Mouse (Mus musculus): ENCODE measurements around the gene Brpf3. TPM values are rescaled to one million over a fixed set of nuclear protein-coding genes. Genes with fewer than 3 reads are reported as not detected.

Gene Brpf3
- polyA plus RNA-seq, 1 experiment from 2014 or later: 10.2 TPM

GRCm38 (mm10) chr17:28882810-28883209, 81.9 kb downstream of the Brpf3 start:
- Histone ChIP-seq H3K4me3 (no peak overlapping the region), H3K4me1 (peaks cover 4% of the 10 kb centered on the region; the same call in 1 of the 2 replicates), H3K36me3 (ENCODE audit: poor library complexity, severe bottlenecking) (no peaks in the 10 kb centered on the region), H3K4me2 (peak overlapping the region; percentile 34), H3K9ac (no peak overlapping the region), H3K27ac (no peak overlapping the region), H3K27me3 (peaks cover 10% of the 10 kb centered on the region), H3K9me3 (replicated peaks) (peaks cover under 1% of the 10 kb centered on the region; the same call in 1 of the 2 replicates)
- 61% methylated on average over 8 of the region's 8 CpGs for WGBS
- no peak for ATAC-seq

DNA sequence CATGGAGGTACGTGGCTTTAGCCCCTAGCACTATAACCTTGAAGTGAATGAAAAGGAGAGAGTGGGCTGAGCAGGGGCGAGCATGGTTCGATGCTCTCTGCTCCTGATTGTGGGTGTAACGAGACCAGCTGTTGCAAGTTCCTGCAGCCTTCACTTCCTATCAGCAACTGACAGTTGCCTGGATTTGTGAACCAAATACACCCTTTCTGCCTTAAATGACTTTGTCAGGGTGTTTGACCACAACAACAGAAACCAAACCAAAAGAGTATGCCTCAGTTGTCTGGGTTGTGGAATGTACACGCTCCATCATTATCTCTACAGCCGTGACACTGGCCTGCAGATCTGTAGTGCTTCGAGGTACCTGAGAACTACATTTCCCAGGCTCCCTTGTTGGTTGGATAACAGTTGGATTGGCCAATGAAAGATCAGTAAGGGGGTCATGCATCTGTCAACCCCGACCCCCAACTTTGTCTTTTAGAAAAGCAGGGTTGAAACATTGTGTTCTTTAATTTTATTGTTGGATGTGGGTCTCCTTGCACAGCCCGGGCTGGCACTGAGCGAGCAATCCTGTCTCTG, 83.1 kb downstream of the Brpf3 start:
- H3K9ac ChIP-seq: no peak overlapping the region
- H3K4me3 ChIP-seq: no peak overlapping the region
- H3K4me1 ChIP-seq: peaks cover 4% of the 10 kb centered on the region; the same call in 1 of the 2 replicates
- no peak for ATAC-seq
- H3K4me2 ChIP-seq: no peak overlapping the region
- peaks cover 10% of the 10 kb centered on the region for H3K27me3 ChIP-seq
- no peak overlapping the region for H3K27ac ChIP-seq
- WGBS: 77% methylated on average over 10 of the region's 10 CpGs
- no peaks in the 10 kb centered on the region for H3K36me3 ChIP-seq (ENCODE audit: poor library complexity, severe bottlenecking)
- H3K9me3 ChIP-seq (replicated peaks): peaks cover 10% of the 10 kb centered on the region

DNA sequence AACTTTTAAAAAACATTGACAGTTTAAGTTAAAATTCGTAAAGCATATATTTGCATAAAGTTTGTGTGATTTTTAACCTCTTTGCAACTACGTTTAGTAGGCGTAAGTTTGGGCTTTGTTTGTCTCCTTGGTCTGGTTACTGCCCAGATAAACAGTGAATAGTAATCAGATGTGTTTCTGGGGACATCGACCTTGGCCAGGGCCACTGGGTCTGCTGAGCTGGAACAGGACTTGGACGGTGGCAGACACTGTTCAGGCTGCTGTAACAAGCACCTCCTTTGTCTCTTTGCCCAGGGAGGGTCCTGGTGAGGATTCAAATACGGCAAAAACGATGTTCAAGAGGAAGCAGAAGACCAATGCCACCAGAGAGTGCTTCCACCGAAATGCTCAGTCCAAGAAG, 84.3 kb downstream of the Brpf3 start:
- ATAC-seq: no peak
- H3K9me3 ChIP-seq (replicated peaks): peaks cover 10% of the 10 kb centered on the region

DNA sequence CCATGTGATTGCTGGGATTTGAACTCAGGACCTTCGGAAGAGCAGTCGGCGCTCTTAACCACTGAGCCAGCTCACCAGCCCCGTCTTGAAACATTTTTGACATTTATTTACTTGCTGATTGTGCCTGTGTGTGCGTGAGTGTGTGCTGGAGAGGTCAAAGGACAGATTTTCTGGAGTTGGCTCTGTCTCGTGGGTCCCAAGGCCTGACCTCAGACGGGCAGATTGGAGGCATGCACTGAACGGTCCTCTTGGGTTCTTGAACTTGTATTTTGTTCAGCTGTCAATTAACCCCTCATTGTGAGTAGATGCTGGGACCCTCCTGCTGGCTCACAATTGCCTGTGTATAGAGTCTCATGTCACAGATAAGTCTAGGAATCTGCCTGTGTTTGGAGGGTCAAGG, 85.4 kb downstream of the Brpf3 start:
- Histone ChIP-seq H3K4me2 (no peak overlapping the region), H3K9me3 (replicated peaks) (peaks cover 10% of the 10 kb centered on the region), H3K4me3 (no peak overlapping the region), H3K27ac (no peak overlapping the region), H3K36me3 (ENCODE audit: poor library complexity, severe bottlenecking) (no peaks in the 10 kb centered on the region), H3K27me3 (0 out of 2 replicates have a peak, but pooled peaks cover 4% of the 10 kb centered on the region), H3K4me1 (no peaks in the 10 kb centered on the region), H3K9ac (no peak overlapping the region)
- no peak for ATAC-seq
- 80% methylated on average over 8 of the region's 8 CpGs for WGBS

More for the DNA sequence above, 84.3 kb downstream of the Brpf3 start:
- Histone ChIP-seq H3K27me3 (peaks cover 10% of the 10 kb centered on the region; the same call in 1 of the 2 replicates), H3K36me3 (ENCODE audit: poor library complexity, severe bottlenecking) (no peaks in the 10 kb centered on the region), H3K4me1 (peaks cover under 1% of the 10 kb centered on the region; the same call in 1 of the 2 replicates), H3K4me2 (no peak overlapping the region), H3K4me3 (no peak overlapping the region), H3K9ac (no peak overlapping the region), H3K27ac (no peak overlapping the region)
- WGBS: 87% methylated on average over 8 of the region's 8 CpGs

Other genes starting within 250 kb of the Brpf3 start
- 0.54 TPM in 1 of 2 replicates, not detected in the other for gene Clps, start 240.3 kb upstream of the Brpf3 start, polyA plus RNA-seq (2015; fragmentation: Nextera tagmentation; extraction: Ambion mirVana)
- gene Lhfpl5, start 225.4 kb upstream of the Brpf3 start, polyA plus RNA-seq (2015; fragmentation: Nextera tagmentation; extraction: Ambion mirVana): 2.8 and 2.9 TPM in 2 replicates
- gene Srpk1, start 178.4 kb upstream of the Brpf3 start, polyA plus RNA-seq (2015; fragmentation: Nextera tagmentation; extraction: Ambion mirVana): 134 and 135 TPM in 2 replicates
- gene Slc26a8, start 110.9 kb upstream of the Brpf3 start, polyA plus RNA-seq (2015; fragmentation: Nextera tagmentation; extraction: Ambion mirVana): 0.86 and 0.99 TPM in 2 replicates
- gene Mapk14, start 109.8 kb upstream of the Brpf3 start, polyA plus RNA-seq (2015; fragmentation: Nextera tagmentation; extraction: Ambion mirVana): 27.1 and 29.6 TPM in 2 replicates
- 2.1 and 3.5 TPM in 2 replicates for gene AC170998.1, start 75.0 kb upstream of the Brpf3 start, polyA plus RNA-seq (2015; fragmentation: Nextera tagmentation; extraction: Ambion mirVana)
- 0.72 and 1.1 TPM in 2 replicates for gene Mapk13, start 31.8 kb upstream of the Brpf3 start, polyA plus RNA-seq (2015; fragmentation: Nextera tagmentation; extraction: Ambion mirVana)
- not detected in 2 replicates for gene Pnpla1, start 57.3 kb downstream of the Brpf3 start, polyA plus RNA-seq (2015; fragmentation: Nextera tagmentation; extraction: Ambion mirVana)
- 0.15 and 0.25 TPM in 2 replicates for gene 4930539E08Rik, start 114.2 kb downstream of the Brpf3 start, polyA plus RNA-seq (2015; fragmentation: Nextera tagmentation; extraction: Ambion mirVana)
- not detected in 2 replicates for gene Pxt1, start 142.8 kb downstream of the Brpf3 start, polyA plus RNA-seq (2015; fragmentation: Nextera tagmentation; extraction: Ambion mirVana)
- gene Kctd20, start 150.9 kb downstream of the Brpf3 start, polyA plus RNA-seq (2015; fragmentation: Nextera tagmentation; extraction: Ambion mirVana): 107 and 115 TPM in 2 replicates
- 128 and 136 TPM in 2 replicates for gene Stk38, start 206.9 kb downstream of the Brpf3 start, polyA plus RNA-seq (2015; fragmentation: Nextera tagmentation; extraction: Ambion mirVana)
- 751 and 753 TPM in 2 replicates for gene Srsf3, start 231.5 kb downstream of the Brpf3 start, polyA plus RNA-seq (2015; fragmentation: Nextera tagmentation; extraction: Ambion mirVana)